Mouse (Mus musculus): ENCODE data around the gene Gprc5b. TPM values are rescaled to one million over a fixed set of nuclear protein-coding genes. Genes with fewer than 3 reads are reported as not detected.

The Gprc5b gene
- polyA plus RNA-seq, 2 experiments, result 14.0 to 24.9 TPM

DNA sequence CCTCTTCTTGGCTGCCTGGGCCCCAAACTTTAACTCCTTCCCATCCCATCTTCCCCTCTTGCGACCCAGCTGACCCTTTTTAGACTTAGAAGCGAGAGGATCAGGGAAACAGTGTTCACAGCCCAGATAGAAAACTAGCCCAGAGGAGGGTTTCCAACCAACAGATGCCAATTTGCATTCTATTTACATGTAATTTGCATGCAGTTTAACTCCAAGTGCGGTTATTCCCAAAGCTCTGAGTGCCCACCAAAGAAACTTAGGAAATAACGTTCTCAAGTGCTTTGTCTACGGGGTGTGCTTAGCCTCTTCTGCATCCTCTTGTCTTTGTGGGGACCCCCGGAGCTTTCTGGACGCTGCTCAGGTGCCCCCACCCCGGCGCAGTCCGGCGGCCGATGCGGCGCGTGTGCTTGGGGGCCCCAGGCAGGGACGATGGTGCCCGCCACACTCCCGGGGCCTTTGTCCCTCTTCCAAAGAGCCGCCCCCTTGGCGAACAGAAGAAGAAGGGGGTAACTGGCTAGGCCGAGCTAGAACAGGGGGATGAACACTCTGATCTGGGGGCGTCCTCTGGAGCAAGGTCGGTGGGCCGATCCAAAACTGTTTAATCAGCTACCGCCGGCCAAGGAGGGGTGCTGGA, 1.3 kb downstream of the Gprc5b start:
- H3K4me3 ChIP-seq (replicated peaks; ENCODE audit: low read length), result peak overlapping the region; percentile 62
- no peak for TF ChIP-seq POLR2A (IDR thresholded peaks at IDR 0.05; ENCODE audit: borderline replicate concordance, extremely low read depth, insufficient read depth, insufficient read length)
- peak overlapping the region; percentile 93 for H3K4me2 ChIP-seq (replicated peaks; ENCODE audit: low read depth, low read length, severe bottlenecking)
- WGBS, result 2% methylated on average over 26 of the region's 26 CpGs
- H3K9me3 ChIP-seq (ENCODE audit: control insufficient read depth, low read length), result no peaks in the 10 kb centered on the region
- H3K36me3 ChIP-seq (ENCODE audit: control insufficient read depth, insufficient read depth, low read length), result no peaks in the 10 kb centered on the region
- H3K27ac ChIP-seq (replicated peaks; ENCODE audit: low read depth, low read length), result no peak overlapping the region
- H3K27me3 ChIP-seq (ENCODE audit: control insufficient read depth, insufficient read depth, low read length), result no peaks in the 10 kb centered on the region
- ATAC-seq (ENCODE audit: low FRiP score, low read depth) (no peak), DNase-seq (ENCODE audit: low spot score) (no peak)
- peak overlapping the region; percentile 73 for H3K9ac ChIP-seq (ENCODE audit: low read depth, low read length, severe bottlenecking)
- H3K4me1 ChIP-seq (ENCODE audit: control insufficient read depth, insufficient read depth, low read length), result peaks cover 20% of the 10 kb centered on the region

DNA sequence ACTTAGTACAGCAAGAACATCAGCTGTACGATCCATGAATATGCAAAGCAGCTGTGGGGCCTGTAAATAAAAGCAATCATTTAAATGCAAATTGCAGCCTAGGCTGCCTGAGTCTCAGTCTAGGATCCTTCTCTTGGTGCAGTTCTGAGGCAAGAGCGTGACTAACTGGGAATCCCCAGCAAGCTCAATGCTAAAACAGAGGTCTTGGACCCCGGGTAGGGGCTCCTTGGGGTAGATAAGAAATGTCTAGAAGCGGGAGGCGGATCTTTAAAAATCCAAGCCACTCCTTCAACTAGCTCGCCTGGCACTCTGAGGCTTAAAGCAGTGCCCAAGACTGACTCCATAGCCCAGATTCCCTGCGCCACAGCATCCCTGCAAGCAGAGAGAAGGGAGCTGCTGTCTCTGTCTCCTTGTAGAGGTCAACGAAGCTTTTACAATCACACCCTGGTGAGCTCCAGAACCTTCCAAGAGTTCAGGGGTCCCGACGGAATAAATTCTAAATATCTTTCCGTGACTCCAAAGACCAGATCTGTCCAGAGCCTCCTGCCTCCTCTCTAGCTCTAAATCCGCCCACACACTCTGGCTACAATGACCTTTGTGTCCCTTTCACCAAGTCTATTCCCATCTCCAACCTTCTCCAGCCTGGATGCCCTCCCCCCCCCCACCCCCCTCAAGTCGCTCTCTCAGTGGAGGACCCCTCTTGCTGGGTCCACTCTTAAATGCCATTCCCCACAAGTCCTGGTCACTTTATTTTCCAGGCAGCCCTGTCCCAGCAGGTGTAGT, 2.2 kb downstream of the Gprc5b start:
- ATAC-seq (ENCODE audit: low FRiP score, low read depth) (no peak), DNase-seq (ENCODE audit: low spot score) (no peak)
- Histone ChIP-seq H3K36me3 (ENCODE audit: control insufficient read depth, insufficient read depth, low read length) (no peaks in the 10 kb centered on the region), H3K9me3 (ENCODE audit: control insufficient read depth, low read length) (no peaks in the 10 kb centered on the region), H3K4me2 (replicated peaks; ENCODE audit: low read depth, low read length, severe bottlenecking) (peak overlapping the region; percentile 93), H3K27me3 (ENCODE audit: control insufficient read depth, insufficient read depth, low read length) (no peaks in the 10 kb centered on the region), H3K27ac (replicated peaks; ENCODE audit: low read depth, low read length) (no peak overlapping the region), H3K4me1 (ENCODE audit: control insufficient read depth, insufficient read depth, low read length) (peaks cover 20% of the 10 kb centered on the region), H3K4me3 (replicated peaks; ENCODE audit: low read length) (peak overlapping the region; percentile 62), H3K9ac (ENCODE audit: low read depth, low read length, severe bottlenecking) (peak overlapping the region; percentile 1; the same call in 1 of the 2 replicates)
- no peak for TF ChIP-seq POLR2A (IDR thresholded peaks at IDR 0.05; ENCODE audit: borderline replicate concordance, extremely low read depth, insufficient read depth, insufficient read length)
- 49% methylated on average over 13 of the region's 13 CpGs for WGBS

DNA sequence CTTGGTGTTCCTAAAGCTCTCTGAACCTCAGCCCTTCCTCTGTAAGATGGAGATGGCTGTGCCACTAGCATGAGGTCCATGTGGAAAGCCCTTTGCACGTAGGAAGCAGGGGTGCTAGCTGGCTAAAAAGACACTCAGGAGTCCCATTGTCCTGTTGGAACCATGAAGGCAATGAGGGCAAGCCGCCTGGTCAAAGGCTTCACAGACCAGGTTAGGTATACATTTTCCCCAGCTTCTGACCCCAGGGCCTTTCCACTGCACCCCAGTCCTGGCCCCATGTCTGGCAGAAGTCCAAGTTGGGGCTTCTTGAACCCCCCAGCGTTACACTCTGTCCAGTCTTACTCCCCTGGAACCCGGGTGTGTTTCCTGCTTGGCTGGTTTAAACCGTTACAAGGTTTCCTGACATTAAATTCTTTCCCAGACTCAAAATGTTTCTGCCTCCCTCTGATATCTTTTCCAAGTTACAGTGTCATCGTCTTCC, 2.9 kb downstream of the Gprc5b start:
- H3K4me2 ChIP-seq (replicated peaks; ENCODE audit: low read depth, low read length, severe bottlenecking), result no peak overlapping the region
- no peak overlapping the region for H3K27ac ChIP-seq (replicated peaks; ENCODE audit: low read depth, low read length)
- no peak for TF ChIP-seq POLR2A (IDR thresholded peaks at IDR 0.05; ENCODE audit: borderline replicate concordance, extremely low read depth, insufficient read depth, insufficient read length)

DNA sequence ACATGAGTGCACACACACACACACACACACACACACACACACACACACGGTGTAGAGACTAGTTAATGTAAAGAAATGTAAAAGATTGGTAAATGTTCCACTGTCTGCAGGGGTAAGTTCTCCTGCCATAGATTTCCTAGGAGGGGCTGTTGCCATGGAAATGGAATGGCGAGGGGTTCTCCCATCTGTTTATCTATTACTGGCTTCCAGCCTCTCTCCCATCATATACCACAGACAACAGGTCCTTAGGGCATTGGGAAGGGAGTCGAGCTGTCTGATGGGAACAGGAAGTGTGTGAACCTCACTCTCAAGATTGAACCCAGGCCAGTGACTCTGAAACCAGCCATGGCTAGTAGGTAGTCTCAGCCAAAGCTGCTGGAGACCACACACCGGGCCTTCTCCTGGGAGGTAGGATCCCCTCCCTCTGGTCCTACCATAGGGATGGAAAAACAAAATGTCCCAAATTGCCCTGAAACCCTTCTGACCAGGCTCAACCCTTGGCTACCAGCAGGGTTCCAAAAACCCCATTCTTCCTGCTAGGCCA, 3.6 kb downstream of the Gprc5b start:
- DNase-seq (ENCODE audit: low spot score), result no peak
- no peak overlapping the region for H3K4me2 ChIP-seq (replicated peaks; ENCODE audit: low read depth, low read length, severe bottlenecking)
- H3K27me3 ChIP-seq (ENCODE audit: control insufficient read depth, insufficient read depth, low read length), result no peaks in the 10 kb centered on the region
- H3K9me3 ChIP-seq (ENCODE audit: control insufficient read depth, low read length), result no peaks in the 10 kb centered on the region
- no peak overlapping the region for H3K27ac ChIP-seq (replicated peaks; ENCODE audit: low read depth, low read length)
- WGBS, result 64% methylated on average over 4 of the region's 4 CpGs
- peaks cover 20% of the 10 kb centered on the region for H3K4me1 ChIP-seq (ENCODE audit: control insufficient read depth, insufficient read depth, low read length)
- no peaks in the 10 kb centered on the region for H3K36me3 ChIP-seq (ENCODE audit: control insufficient read depth, insufficient read depth, low read length)
- no peak for TF ChIP-seq POLR2A (IDR thresholded peaks at IDR 0.05; ENCODE audit: borderline replicate concordance, extremely low read depth, insufficient read depth, insufficient read length)
- no peak overlapping the region for H3K4me3 ChIP-seq (replicated peaks; ENCODE audit: low read length)
- ATAC-seq (ENCODE audit: low FRiP score, low read depth), result no peak
- no peak overlapping the region for H3K9ac ChIP-seq (ENCODE audit: low read depth, low read length, severe bottlenecking)

More for the DNA sequence above, 2.9 kb downstream of the Gprc5b start:
- Histone ChIP-seq H3K27me3 (ENCODE audit: control insufficient read depth, insufficient read depth, low read length) (no peaks in the 10 kb centered on the region), H3K9me3 (ENCODE audit: control insufficient read depth, low read length) (no peaks in the 10 kb centered on the region), H3K4me3 (replicated peaks; ENCODE audit: low read length) (no peak overlapping the region), H3K9ac (ENCODE audit: low read depth, low read length, severe bottlenecking) (peak overlapping the region; percentile 1; the same call in 1 of the 2 replicates), H3K4me1 (ENCODE audit: control insufficient read depth, insufficient read depth, low read length) (peaks cover 20% of the 10 kb centered on the region), H3K36me3 (ENCODE audit: control insufficient read depth, insufficient read depth, low read length) (no peaks in the 10 kb centered on the region)
- WGBS, result 45% methylated on average over 6 of the region's 6 CpGs
- DNase-seq (ENCODE audit: low spot score) (no peak), ATAC-seq (ENCODE audit: low FRiP score, low read depth) (no peak)

DNA sequence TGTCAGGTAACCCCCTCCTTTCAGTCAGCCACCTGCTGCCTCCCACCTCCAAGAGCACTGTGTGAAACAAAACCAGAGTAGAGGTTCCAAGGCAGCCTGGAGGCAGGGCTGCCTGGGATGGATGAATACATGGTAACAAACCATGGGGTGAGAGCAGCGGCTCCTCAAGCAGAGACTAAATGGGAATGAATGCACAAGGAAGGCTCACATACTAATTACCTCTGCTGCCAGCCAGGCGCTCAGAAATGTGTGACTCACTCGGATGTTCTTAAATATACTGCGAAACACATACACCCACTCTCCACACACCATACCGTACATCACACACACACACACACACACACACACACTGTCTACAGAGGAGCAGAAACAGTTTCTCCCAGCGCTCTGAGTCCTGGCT, 4.7 kb downstream of the Gprc5b start:
- DNase-seq (ENCODE audit: low spot score), result no peak
- H3K4me3 ChIP-seq (replicated peaks; ENCODE audit: low read length), result no peak overlapping the region
- H3K9me3 ChIP-seq (ENCODE audit: control insufficient read depth, low read length), result no peaks in the 10 kb centered on the region
- peaks cover 14% of the 10 kb centered on the region for H3K4me1 ChIP-seq (ENCODE audit: control insufficient read depth, insufficient read depth, low read length)
- WGBS, result 69% methylated on average over 6 of the region's 6 CpGs
- no peak overlapping the region for H3K4me2 ChIP-seq (replicated peaks; ENCODE audit: low read depth, low read length, severe bottlenecking)
- TF ChIP-seq POLR2A (IDR thresholded peaks at IDR 0.05; ENCODE audit: borderline replicate concordance, extremely low read depth, insufficient read depth, insufficient read length), result no peak
- ATAC-seq (ENCODE audit: low FRiP score, low read depth), result no peak
- no peak overlapping the region for H3K27ac ChIP-seq (replicated peaks; ENCODE audit: low read depth, low read length)
- H3K36me3 ChIP-seq (ENCODE audit: control insufficient read depth, insufficient read depth, low read length), result no peaks in the 10 kb centered on the region
- no peaks in the 10 kb centered on the region for H3K27me3 ChIP-seq (ENCODE audit: control insufficient read depth, insufficient read depth, low read length)
- no peak overlapping the region for H3K9ac ChIP-seq (ENCODE audit: low read depth, low read length, severe bottlenecking)
